Mouse (Mus musculus) right cerebral cortex, postnatal 14 days (tissue): ENCODE measurements around the gene Med20.

Experiments
- DNase-seq: peaks from one replicate; pipeline ENCODE4 v3.0.0; 2022

Med20 gene

DNA sequence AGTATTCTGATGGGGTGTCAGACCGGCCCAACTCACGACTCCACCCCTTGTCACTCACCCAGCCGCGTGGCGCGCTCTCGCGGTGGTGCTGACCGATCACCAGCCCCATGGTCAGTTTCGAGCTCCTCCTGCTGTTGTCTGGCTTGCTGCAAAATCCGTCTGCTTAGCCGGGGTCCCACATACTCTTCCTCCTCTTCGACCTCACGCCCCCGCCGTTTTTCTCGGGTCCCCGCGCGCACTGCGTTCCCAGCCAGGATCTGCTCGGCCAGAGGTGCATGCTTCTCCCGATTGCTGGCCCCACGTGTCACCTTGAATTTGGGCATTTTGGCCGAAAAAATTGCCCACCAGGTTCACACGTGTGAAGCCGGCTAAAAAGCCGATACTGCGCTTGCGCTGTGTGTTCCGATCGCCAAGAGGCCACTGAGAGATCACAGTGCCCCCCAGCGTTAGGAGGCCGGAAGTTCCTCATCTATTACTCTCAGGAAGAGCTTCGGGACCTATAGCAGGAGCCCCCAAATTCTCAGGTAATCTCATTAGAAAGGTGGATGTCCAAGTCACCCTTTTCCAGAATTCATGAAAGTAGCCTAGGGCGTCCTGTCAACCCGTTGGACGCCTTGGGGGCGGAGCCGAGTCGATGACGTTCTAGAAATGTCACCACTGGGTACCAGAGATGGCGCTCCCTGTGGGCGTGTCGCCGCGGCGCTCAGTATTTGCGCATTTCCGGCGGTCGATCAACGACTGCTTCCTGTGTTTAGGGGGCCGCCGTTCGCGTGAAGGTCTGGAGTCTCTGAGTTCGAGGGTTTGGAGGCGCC, at the start of gene Med20, which contains the start of the genes Bysl and Gm20517:
Med20 (plus strand) TSS at position 734 of the 812 bp plus-strand sequence.
Bysl (minus strand) TSS at position 644 of the 812 bp plus-strand sequence.
Gm20517 (plus strand) TSS at position 741 of the 812 bp plus-strand sequence.
- peak; percentile 97 for DNase-seq

DNA sequence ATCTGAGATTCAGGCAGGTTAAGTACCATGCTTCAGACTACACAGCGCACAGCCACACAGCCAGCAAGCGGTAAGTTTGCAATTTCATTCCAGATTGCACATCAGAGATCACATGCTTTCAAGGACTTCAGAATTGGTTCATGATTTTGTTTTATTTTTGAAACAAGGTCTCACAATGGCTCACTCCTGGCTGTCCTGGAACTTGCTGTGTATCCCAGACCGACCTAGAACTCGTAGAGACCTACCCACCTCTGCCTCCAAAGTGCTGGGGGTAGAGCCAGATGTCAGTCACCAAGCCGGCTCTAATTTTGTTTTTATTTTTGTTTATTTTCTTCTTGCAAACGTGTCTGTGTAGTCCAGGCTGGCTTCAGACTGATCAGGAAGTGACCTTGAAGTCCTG, 48.5 kb upstream of the Med20 start:
- no peak for DNase-seq

DNA sequence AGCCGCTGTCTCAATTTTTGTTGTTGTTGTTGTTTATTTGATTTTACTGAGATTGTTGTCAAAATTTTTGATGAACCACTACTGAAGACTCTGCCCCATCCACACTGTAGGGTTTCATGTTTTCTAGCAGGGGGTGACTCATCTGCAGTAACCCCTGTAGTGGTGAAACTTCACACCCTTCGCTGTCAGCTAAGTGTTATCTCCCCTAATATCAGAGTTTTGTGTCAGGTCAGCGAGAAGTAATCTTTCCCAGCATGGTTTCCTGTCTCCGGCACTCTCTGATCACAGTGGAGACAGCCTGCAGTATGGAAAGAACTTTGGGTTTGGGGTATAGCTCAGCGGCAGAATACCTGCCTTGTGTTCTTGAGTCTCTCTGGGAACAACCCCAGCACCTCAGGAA, 46.8 kb upstream of the Med20 start:
- no peak for DNase-seq

DNA sequence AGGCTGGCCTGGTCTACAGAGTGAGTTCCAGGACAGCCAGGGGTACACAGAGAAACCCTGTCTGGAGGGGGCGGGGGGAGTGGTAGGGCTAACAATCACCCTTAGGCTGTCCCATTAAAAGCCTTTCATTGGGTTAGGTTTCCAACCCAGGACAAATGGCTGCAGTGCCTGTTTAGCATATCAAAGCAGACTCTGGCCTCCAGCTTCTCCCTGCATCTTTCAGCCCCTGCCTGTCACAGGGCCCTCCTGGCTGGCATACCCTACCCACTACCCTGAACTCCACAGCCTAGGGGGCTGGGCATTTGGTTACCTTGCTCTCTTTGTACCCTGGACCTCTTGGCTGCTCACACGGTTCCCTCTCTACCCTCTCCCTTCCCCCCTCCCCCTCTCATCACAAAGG, 45.2 kb upstream of the Med20 start:
- DNase-seq: no peak

DNA sequence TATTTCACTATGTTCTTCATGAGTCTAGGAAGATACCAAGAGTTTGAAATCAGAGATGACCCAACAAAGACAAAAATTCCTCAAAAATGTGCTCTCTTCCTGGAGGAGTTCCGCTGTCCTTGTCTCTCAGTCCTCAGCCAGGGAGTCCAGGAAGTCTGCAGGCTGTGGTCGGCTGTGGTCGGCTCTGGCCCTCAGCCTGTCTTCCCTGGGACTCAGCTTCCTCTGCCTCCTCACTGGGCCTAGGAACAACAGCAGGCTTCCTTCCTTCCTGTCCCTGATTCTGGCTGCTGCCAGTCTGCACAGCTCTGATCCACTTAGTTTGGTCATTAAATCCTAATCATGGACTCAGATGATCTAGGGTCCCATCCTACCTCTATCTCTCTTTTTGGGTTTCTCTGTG, 44.1 kb upstream of the Med20 start:
- DNase-seq: no peak

DNA sequence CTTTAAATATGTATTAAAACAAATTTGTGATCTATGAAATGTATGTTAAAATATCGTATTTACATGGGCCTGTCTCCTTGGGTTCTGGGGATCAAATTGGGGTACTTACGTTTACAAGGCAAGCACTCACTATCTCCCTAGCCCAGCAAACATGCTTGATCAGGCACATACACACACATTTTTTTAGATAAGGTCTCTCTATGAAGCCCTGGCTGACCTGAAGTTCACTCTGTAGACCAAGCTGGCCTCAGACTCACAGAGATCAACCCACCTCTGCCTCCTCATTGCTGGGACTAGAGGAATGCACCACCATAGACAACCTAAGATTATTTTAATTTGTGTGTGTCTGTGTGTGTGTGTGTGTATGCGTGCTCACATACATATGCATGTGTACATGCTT, 43.0 kb upstream of the Med20 start:
- no peak for DNase-seq

DNA sequence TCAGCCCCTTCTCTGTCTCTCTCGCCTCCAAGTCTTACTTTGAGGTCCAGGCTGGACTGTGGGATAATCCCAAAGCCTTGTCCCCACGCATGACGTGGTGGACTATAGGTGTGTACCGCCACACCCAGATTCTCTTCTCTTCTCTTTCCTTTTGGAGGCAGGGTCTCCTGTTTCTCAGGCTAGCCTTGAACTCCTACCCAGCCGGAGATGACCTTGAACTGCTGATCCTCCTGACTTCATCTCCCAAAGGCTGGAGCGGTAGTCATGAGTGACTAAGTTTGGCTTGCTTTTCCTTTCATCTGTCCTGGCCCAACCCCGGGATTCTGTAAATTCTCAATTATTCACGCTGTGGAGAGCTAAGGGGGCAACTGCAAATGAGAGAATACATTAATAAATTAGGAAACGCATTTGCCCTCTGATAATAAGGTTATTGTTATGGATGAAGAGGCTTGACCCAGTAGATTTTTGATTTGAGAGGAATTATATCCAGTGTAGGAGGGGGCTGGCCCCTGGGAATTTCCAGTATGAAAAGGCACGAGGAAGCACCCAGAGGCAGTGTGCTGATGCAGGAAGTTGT, 42.3 kb upstream of the Med20 start:
- DNase-seq: no peak

DNA sequence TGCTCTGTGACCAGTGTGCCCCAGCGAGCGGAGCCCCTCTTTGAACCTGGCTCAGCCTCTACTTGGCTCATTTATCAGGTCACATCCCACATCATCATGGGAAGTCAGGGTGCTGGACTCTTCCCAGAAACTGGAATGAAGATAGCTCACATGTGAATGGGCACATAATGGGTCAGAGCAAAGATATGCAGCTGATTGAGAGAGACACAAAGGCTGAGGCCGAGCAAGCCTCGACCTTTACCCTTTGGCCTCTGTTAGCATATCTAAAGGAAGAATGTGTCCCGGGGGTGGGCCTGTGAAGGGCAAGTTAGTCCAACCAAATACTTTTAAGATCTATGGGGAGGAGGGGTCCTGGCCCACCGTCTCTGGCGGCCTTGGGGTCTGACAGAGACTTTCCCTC, 39.8 kb upstream of the Med20 start:
- no peak for DNase-seq

DNA sequence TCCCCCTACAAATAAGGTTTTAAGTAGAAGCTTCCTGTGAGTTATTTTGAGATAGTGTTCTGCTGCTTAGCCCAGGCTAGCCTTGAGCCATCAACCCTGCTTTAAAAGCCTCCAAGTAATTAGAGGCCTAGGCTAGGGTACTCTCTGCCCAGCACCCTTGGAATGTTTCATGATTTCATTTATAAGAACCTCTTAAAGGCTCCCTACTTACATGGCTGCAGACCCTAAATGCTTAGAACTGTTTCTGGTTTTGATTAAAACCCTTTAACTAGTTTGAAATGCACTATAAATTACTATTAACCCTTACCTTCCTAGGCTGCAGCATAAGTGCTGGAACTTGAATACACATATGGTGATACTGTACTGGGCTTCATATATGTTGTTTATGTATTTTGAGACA, 38.9 kb upstream of the Med20 start:
- DNase-seq: no peak

DNA sequence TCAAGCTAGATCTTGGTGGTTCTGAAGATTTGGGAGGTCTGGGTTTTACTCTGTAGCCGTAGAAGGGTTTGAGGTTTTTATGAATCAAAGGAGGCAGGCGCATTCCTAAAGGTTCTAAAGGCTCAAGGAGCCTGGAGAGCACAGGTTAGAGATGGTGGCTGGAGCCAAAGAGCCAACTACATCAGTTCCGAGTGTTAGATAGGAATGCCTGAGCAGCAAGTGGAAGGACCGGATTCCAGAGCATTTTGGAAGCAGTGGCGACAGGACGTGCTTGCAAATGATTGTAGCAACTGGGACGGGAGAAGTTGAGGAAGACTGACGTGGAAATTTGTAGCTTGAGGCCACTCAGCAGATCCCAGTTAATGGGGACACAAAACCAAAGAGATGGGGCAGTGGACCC, 37.4 kb upstream of the Med20 start:
- no peak for DNase-seq

DNA sequence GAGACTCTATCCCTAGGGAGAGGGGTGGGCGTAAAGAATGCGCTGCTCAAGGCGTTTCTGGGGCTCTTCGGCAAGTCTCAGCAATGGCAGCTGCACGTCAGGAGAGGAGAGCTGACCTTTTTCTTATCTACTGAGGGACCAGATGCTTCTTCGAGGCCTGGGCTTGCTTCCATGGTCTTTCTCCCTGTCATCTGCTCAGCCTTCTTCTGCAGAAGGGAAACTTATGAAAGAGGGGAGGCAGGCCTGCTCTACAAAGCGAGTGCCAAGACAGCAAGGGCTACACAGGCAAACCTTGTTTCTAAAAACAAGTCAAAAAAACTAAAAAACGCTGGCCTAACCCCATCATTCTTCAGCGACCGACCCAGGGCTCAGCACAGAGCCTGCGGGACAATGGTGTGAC, 36.6 kb upstream of the Med20 start:
- DNase-seq: no peak

DNA sequence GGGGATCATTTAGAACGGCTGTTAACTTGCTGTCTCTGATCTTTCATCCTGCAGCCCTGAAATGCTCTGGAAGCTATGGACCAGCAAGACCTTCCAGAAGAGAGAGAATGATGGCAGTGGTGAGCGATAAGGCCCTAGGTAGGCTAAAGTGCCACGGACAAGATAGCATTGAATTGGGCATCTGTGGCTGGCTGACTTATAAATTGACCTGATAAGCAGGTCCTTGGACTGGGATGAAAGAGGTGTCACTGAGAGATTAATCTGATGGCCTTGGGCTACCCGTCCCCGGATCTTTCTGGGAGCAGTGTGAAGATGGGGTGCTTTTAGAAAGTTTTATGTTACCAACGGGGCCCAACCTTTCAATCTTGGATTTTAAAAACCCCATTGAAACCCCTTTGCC, 32.7 kb upstream of the Med20 start:
- no peak for DNase-seq

DNA sequence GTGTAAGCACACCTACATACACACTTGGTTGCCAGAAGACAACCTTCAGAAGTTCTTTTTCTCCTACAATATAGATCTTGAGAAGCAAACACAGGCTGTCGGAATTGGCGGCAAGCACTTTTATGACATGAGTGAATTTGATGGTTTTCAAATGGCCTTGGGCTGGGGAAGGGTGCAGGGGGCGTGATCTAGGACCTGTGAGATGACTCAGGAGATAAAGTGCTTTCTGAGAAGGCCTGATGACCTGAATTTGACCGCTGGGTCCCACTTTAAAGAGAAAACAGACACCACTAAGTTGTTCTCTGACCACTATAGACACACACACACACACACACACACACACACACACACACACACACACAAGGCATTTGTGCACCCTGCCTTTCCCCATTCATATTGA, 30.4 kb upstream of the Med20 start:
- no peak for DNase-seq

DNA sequence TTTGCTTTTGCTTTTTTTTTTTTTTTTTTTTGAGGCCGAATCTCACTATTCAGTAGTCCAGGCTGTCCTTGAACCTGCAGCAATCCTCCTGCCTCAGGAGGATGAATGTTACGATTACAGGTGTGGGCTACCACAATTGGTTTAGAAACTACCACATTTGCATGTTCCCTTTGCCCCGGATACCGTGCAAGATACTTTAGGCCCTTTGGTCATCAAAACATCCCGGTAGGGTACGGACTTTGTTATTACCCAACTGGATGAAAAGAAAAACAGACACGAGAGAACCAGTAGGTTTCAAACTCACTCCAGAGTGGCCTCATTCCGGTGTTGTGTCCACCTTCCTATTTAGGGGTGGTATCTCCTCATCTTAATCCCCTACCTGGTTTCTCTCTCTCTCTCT, 22.9 kb upstream of the Med20 start:
- no peak for DNase-seq

DNA sequence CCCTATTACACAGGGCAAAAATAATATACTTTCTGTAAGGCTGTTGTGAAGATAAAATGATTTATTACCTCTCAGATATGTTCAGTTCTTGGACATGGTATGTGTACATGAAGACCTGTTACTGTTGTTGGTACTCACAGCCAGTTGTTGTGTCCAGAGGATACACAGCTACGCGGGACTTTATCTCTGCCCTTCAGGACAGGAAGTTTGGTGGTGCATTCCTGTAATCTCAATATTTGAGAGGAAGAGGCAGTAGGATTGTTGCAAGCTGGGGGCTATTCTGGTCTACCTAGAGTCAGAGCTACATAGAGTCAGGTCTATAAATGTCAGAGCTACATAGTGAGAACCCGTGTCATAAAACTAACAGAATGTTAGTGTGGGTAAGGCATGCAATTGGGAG, 20.3 kb upstream of the Med20 start:
- DNase-seq: no peak

DNA sequence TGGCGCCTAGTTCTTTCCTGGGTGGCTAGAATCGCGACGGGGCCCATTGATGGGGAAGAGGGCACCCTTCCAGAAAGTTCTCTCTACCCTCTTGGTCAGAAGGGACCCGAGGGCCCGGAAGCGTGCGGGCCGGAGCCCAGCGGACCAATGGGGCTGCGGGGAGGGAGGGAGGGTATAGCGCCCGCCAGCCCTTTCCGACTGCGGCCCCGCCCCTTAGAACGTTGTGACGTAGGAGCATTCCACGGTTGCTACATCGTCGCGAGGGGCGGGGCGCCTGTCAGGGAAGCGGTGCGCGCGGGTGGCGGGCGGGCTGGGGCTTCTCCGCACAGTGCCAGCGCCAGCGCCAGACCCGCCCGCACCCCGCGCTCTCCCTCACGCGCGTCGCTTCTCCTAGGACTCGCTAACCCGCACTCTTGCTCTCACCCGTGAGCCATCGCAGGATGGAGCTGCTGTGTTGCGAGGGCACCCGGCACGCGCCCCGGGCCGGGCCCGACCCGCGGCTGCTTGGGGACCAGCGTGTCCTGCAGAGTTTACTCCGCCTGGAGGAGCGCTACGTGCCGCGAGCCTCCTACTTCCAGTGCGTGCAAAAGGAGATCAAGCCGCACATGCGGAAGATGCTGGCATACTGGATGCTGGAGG, 18.0 kb upstream of the Med20 start:
- peak; percentile 94 for DNase-seq

DNA sequence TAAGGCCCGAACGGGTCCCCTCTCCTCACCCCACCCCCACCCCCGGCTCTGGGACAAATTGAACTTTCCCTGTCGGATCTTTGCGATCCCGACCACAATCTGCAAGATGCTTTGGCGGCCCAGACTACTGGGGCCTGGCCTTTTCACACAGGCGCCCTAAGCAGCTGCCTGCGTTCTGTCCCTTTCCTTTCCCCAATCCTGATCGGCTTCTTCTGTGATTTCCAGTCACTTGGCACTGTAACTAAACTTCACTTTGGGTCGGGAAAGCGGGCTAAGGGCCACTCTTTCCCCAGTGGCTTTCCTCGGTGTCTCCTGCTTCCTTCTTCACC, 17.6 kb upstream of the Med20 start:
- DNase-seq: no peak

DNA sequence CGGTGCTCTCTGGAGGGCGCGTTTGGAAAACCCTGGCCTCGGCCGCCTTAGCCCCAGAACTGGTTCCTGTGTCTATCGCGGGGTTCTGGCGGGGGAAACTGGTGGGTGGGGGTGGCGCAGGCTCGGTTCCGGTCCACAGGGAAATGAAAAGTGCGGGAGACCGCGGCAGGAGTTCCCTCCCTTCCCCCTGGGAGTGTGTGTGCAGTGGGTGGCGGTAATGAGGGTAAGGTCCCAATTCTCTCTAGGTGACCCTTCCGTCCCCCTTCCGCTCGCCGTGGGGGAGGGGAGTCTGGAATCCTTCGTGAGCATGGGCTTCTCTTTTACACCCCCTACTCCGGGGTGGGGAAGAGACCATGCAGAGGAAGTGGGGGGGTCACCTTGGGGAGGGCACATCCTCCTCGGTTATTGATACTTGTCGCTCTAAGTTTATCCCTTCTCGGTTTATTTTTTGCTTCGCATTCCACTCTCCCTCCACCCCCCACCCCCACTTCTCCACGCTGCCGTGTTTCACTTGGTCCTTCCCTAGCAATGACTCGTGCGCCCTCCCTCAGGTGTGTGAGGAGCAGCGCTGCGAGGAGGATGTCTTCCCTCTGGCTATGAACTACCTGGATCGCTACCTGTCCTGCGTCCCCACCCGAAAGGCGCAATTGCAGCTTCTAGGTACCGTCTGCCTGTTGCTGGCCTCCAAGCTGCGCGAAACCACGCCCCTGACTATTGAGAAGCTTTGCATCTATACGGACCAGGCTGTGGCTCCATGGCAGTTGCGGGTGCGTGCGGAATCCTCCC, 17.0 kb upstream of the Med20 start:
- DNase-seq: no peak

DNA sequence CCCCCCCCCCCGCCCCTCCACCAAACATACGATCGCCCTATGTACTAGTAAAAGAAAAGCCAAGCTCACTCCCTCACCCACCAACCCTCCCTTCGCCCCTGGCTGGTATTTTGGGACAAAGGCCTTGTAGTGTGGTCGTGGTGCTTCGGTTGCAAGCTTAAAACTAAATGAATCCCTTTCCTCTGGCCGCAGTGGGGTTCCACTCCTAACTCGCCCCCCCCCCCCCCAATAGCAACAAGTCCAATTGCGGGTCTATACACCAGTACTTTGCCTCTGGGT, 16.5 kb upstream of the Med20 start:
- DNase-seq: no peak

DNA sequence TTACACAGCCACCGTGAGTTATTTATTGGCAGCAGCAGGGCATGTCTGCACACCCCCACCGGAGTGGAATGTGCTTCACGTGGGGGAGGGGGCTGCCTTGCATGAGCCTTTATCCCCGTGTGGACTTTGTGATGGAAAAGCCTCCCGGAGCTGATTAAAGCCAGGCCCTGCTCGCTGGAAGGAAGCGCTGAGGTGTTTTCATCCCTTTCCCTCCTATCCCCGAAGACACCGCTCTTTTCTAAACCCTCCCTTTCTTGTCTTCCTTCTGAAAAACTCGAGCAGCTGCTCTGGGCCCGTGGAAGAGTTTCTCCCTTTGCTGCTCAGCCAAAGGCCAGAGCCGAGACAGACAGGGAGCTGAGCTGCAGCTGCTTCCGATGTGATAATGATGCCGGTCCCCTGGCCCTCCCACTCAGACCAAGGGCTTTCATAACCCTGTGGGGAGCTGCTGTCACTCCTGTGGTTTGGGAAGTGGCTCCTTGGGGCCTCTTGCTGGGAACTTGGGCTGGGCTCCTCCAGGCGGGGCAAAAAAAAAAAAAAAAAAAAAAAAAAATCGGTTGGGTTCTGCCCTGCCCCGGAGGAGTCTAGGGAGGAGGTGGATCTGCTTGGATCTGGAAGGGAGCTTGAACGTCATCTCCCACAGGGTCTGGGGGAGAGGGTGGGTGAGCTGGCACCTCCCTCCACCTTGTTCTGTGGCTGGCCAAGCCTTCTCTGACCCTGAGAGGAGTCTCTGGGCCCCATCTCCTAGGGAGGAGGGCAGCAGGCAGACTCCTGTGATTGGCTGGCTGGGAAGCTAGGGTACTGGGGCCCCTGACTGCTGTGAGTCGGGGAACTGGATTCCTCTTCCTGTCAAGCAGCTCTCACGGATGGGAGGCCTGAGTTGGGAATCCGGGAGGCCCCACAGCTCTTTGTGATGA, 15.9 kb upstream of the Med20 start:
- no peak for DNase-seq

DNA sequence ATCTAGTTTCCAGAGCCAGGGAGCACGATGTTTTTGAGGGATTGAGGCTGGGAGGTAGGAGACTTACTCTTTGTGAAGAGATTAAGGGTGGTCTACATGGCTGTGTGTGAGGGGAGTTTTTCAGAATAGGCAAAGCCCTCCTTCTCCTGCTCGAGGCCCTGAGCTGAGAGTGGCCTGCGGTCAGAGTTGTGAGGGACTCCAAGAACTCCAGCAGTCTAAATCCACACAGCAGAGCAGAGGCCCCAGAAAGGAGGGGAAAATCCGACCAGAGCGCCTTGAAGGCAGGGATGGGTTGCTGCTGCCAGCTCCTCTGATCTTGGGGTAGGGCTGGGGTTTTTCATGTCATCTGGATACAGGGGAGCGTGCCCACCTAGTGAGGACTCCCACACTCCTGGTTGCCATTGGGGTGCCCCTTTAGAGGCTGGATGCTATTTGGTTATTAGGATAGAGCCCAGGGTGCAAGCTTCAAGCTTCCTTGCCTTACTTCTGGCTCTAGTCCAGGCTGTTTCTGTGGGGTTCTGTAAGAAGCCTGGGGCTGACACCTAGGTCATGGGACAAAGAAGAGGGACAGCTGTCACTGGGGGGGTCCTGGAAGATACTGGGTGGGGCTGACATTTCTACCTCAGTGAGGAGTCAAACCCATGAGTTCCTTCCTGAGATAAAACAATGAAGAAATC, 15.1 kb upstream of the Med20 start:
- no peak for DNase-seq

DNA sequence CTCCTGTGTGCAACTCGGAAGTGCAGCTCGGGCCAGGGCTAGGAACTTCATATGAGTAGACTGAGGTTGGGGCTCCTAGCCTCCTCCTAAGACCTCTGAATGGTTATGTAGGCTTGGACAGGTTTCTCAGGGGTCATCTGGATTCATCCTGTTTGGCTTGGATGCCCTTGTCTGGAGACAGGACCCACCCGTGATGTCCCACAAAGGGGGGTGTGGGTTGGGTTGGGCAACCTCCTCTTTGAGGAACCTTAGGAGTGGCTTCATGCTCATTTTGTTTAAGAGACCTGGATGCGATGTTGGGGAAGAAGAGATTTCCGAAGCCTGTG, 14.6 kb upstream of the Med20 start:
- no peak for DNase-seq
